Mouse (Mus musculus) retina, adult 2 months (tissue): ENCODE data around the gene Tada2a.

Experiments
- DNase-seq: peaks from one replicate; pipeline ENCODE4 v3.0.0-alpha.2; 2012; ENCODE audit warnings: low read depth, low spot score

Gene Tada2a

DNA sequence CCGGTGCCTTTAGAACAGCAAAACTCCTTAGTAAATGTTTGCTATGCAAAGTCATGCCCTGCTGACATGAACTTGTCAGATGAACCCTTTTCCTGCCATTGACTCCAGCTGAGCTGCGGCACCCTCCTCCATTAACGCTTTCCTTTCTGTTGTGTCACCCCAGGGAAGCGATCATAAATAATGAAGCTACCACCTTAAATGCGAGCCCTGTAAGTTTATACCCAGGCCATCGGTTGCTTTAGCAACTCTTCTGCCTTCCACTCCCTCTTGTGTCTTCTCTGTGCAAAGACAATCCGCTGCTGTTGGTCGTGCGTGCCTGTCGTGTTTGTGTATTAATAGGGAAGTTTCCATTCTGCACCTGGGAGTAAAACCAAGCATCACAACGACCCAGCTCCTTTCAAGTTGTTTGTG, 63.3 kb downstream of the Tada2a start:
- DNase-seq, result no peak

DNA sequence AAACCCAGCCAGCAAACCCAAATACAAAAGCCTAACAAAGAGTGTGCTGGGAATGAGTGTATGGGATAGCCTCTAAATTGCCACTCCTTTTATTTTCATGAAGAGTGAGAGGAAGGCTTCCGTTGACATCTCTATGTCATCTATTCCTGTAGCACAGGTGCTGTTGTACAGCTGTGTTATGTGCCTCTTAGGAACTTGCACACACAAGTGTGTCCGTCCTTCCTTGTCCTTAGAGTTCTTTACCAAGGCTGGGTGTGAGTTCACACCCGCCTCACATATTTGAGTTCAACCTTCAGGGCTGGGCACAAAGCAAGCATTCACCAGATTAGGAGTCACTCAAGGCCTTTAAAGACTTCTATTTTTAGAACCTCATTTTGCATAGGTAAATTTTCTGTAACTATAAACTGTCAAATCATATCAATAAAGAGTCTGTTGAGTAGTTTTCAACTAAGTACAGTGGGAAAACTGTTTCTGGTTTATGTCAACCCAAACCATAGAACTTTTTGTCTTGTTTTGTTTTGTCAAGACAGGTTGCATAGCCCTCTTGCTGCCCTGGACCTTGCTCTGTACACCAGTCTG, 65.7 kb downstream of the Tada2a start:
- no peak for DNase-seq

DNA sequence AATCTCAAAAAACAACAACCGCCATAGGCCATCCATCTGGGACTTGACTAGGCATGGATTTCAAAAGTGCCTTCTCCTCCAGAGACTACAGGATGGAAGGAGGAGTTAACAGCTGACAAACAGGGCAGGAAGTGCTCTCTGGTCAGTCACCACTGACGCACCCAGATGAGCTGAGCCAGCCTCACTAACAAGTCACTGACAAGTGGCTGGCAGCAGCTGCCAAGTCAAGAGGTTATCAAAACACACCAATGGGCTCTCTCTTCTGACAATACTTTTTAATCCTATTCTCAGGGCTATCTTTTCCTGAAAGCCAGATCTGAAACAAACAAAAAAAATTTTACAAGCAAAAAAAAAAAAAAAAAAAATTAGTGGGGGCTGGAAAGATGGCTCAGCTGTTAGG, 66.6 kb downstream of the Tada2a start:
- no peak for DNase-seq

DNA sequence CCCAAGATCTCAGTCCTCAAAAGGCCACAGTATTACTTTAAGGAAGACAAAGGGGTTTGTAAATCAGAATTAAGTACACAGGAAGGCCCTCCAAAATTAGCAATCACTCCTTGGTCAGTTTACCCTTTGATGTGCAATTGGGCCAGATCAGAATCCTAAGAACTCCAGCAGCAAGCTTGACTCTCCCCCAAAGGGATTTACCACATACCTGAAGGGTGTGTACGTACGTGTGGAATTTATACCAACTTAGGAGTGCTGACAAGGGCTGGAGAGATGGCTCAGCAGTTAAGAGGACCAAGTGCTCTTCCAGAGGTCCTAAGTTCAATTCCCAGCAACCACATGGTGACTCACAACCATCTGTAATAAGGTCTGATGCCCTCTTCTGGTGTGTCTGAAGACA, 67.5 kb downstream of the Tada2a start:
- DNase-seq, result no peak

DNA sequence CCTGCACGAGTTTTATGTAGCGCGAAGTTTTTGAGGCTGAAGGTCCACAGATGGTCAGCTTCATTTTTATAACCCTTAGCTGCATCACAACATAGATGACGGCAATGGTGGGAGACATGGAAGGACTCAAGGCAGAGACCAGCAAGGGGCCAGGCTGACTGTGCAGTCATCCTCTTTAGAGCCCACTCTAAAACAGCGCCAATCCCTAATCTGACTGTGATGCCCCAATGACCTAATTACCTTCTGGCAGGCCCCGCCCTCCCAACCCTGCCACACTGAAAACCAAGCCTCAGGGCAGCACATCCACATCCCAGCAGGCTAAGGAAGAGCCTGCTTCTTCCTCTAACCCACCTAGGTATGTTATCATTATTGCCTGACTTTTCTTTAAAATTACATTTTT, 68.8 kb downstream of the Tada2a start:
- DNase-seq, result peak; percentile 62

DNA sequence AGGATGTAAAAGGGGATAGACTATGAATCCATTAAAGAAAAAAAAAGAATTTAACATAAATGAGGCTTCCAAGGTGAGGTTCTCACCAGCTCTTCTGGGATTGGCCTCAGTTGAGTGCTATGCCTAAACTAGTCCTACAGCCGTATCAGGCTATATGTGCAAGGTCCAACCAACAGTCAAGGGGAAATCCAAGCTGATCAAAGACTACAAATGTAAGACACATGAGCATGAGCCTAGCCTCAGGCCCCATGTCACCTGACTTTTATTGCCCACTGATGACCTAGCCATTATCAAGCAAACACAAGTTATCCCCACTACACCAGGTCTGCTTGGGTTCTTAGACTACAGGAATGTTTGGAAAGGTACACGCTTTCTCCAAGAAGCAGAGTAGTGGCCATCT, 69.6 kb downstream of the Tada2a start:
- DNase-seq, result no peak

DNA sequence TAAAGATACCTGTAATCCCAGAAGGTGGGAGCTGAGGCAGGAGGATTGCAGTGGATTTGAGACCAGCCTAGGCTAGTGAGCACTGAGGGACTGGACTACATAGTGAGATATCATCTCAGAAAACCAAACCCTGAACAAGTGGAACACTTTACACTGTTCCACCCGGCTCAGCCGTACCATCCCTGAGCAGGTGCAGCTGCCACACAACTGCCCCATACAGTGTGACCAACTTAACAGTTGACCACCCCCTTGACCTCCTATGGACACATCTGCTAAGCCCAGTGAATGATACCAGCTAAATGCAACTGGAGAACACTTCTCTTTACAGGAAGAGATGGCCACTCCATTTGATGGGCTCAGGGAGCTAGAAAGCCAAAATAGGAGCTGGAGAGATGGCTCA, 72.0 kb downstream of the Tada2a start:
- no peak for DNase-seq

DNA sequence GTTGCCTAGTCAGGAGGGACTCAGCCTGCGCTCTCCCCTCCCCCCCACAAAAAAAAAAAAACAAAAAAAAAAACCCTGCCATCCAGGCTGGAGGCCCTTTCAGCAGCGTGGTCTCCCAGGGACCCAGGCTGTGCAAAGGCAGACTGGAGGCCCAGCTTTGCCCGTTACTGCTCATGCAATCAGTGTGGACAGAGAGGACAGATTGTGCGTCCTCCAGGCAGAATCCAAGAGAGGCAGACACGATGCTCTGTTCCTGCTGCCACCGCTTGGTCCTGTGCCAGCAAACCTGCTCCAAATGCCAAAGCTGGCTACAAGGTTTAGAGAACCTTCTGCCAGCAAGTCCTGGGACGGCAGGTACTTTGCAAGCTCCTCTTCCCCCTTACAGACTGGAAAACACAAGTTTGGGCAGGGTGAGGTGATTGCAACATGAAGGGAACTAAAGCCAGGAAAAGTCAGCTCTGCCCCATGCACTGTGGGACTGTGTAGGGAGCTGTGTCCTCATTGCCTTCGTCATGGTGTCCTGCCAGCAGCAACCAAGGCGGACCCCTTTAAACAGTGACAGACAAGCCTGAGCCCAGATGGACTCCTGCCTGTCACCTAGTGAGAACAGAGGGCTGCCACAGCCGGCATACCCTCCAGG, 75.8 kb downstream of the Tada2a start:
- no peak for DNase-seq

DNA sequence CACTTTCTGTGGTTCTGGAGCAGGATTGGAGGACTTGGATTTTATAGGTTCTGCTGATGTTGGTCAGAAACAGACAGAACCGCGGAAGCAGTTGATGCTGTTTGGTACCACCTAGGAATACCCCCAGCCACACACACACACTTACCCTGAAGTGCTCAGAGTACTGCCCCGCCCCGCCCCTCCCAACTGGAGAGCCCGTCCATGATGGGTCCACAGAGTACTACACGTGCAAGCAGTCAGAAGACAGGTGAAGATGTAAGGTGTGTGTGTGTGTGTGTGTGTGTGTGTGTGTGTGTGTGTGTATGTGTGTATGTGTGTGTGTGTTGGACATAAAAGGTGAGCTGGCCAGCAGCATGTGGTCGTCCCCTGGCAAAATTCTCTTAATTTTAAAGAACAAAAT, 76.3 kb downstream of the Tada2a start:
- DNase-seq, result no peak

DNA sequence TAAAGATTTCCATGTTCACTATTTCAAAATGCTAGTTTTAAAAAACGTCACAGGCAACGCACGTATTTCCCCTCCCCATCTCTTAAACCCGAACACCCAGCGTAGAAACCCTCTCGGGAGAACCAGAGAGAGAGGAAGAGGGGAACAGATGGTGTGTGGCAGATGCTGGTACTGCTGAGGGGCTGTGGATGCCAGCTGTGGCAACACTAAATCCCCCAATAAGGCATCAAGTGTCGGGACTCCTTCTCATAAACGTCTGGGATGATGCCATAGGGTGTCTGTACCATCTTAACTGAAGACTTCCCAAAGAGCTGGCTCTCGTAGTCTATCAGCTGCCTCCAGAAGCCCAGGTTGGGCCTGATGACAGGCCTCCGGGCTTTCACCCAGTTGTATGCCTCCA, 81.0 kb downstream of the Tada2a start:
- DNase-seq, result no peak

DNA sequence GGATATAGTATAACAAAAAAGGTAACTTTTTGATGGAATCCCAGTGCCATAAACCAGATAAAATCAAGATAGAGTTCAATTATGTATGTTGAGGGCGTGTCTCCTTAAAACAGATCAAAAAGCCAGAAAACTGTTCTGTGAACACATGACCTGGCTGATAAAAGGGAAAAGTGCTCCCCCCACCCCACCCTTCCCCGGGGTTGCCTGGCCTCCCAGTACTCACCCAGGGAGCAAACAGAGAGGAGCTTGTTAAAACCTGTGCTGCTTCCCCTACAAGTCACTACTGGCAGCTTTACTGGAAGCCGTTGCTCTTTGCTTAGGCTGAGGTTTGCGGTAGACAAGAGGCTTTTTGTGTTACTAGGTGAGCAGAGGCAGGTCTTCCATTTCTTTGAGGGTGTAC, 82.1 kb downstream of the Tada2a start:
- no peak for DNase-seq

DNA sequence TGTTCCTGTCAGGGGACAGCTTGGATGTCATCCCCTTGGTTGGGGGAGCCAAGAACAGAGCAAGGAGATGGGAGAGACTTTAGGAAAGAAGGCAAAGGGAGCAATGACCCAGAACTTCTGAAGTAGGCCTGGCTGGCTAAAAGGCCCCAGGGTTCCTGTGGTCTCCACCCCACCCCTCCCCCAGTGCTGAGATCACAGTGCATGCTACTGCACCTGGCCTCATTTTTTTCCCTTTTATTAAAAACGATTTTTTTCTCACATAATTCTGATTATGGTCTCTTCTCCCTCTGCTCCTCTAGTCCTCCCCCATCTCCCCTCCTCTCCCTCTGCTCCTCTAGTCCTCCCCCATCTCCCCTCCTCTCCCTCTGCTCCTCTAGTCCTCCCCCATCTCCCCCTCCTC, 84.4 kb downstream of the Tada2a start:
- no peak for DNase-seq

DNA sequence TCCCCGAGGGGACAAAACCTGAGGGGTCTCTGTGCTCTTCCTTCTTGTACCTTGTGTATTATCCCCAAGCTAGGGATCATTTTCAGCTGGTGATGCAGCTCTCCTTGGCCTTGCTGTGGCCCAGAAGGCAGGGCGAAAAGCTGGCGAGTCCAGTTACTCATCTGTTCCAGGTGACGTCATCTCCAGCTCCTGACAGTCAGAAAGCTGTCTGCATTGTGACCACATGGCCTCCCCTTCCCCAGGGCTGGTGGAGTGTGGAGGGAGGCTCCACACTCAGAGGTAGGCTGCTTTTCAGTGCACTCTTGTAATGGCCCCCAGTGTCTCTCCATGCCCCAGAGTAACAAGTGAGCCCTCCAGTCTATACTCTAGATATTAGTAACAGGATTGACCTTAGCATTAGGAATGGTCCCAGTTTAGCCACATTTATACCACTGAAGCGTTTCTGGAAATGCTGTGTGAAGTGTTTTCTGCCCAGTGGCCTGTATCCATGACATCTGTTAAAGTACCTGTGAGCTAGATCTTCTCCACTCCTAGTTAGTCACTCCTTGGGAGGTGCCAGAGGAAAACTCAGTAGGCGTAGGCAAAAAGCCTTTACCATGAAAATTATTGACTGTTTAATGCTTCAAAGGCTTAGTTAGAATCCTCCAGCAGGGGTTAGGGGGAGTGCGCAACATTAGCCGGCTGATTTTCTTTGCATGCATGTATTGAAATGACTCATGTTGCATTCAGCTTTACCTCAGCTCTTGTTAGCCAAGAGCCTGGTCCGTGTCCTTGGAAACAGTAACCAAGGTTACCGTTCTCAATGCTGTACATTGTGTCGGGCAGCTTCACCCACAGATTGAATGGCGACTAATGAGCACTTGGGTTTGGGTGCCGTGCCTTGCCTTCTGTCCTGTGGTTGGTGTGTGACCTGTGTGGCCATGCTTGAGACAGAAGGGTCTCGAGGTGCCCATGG, 86.3 kb downstream of the Tada2a start:
- DNase-seq, result no peak

DNA sequence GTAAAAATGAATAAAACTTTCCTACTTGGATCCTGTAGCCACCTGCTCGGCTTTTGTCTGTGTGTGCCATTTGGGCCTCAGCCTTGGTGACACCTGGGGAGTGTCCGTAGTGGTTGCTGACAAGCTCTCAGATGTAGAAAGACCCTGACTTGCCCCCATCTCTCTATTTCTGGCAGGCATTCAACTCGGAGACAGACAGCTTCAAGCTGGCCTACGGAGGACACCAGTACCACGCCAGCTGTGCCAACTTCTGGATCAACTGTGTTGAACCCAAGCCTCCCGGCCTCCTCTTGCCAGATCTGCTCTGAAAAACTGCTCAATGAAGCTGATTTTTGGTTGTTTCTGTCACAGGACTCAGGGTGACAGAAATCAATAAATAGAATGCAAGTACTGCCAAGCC, 88.8 kb downstream of the Tada2a start:
- no peak for DNase-seq

DNA sequence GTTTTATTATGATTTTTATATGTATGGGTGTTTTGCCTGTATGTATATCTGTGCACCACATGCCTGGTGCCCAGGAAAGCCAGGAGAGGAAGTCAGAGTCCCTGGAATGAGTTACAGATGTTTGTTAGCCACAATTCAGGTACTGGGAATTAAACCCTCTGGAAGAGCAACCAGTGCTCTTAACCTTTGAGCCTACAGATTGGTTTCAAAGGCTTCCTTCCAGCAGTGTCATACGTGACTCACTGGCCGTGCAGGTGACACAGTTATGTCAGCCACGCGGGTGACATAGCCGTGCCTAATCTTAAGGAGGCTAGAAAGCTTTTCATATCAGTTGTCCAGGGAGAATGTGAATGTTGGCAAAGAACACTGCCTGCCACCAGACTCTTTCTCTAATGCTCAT, 95.7 kb downstream of the Tada2a start:
- DNase-seq, result no peak

DNA sequence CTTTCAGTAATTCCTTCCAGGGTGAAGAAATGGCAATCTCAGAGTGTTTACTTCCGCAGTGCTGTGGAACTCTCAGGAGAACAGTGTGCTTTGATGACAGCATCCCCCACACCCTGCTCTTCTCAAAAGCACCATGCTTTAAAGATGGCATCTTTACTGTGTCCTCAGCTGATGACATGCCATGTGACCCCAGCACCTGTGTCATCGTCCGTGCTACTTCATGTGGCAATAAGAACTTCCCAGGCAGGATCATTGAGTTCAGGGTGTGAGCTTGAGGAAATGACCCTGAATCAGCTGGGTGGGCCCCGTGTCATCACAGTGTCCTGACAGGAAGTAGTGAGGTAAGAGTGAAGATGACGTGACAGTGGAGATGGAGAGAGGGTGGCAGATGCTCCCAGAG, 96.8 kb downstream of the Tada2a start:
- no peak for DNase-seq

DNA sequence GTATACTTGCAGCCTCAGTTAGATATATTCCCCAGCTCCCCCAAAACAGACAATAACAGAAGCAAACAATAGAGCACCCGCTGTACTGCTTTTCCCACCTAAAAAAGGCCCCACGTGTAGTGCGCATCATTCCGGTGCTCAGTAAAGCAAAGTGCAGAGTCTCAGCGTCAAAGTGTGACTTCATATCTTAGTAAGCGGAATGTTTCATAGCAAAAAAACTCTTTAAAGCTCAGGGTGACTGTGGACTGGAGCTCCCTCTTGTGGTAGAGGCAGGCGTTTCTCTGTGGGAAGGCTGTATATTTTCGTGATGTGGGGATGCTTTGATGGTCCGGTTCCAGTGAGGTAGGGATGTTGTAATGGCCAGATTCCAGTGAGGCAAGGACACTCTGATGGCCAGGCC, 97.4 kb downstream of the Tada2a start:
- no peak for DNase-seq
